ENCODE assay signal across 29 mouse cellular contexts in the genomic region with DNA sequence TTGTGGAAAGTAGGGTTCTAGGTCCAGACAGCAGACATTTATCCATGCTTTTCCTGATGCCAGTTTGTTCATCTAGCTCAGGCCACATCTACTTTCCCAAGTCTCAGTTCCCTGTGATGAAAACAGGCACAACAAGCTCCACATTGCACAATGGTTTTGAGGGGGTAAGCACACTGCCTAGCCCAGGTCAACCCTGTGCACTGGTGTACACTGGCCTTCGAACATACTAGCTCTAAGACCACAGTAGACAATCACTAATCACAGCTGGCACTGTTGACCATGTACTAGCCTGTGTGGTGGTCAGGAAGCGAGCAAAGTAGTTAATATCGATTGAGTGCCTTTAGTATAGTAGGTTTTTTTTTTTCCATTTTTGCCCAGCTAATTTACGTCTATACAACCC. TPM values are rescaled to one million over a fixed set of nuclear protein-coding genes. Genes with fewer than 3 reads are reported as not detected.
"Had no signal": no experiment of that assay in that cellular context is flagged by ENCODE, and none has a peak within 500 bp of the region (broad histone marks: within the 10 kb centered on the region; RNA-seq: fewer than 3 reads in every experiment).

No protein-coding gene starts in this region.

- H3K9ac ChIP-seq: heart, embryonic 12.5 days; hindbrain, embryonic 13.5 days; intestine, embryonic 15.5 days; limb, embryonic 12.5 days; liver, embryonic 14.5 days had no signal

- H3K27me3 ChIP-seq: hindbrain, embryonic 13.5 days; intestine, embryonic 15.5 days; limb, embryonic 12.5 days had no signal

- H3K27ac ChIP-seq: heart, embryonic 10.5 days; hindbrain, embryonic 13.5 days; intestine, embryonic 15.5 days; limb, embryonic 10.5 days; limb, embryonic 12.5 days; liver, embryonic 14.5 days had no signal

- H3K4me2 ChIP-seq: heart, embryonic 12.5 days; hindbrain, embryonic 13.5 days; intestine, embryonic 15.5 days; limb, embryonic 12.5 days; liver, embryonic 11.5 days had no signal

- H3K36me3 ChIP-seq: heart, embryonic 10.5 days; heart, embryonic 12.5 days; hindbrain, embryonic 13.5 days; intestine, embryonic 15.5 days; limb, embryonic 10.5 days; limb, embryonic 12.5 days had no signal

- H3K9me3 ChIP-seq: heart, embryonic 10.5 days; heart, embryonic 12.5 days; intestine, embryonic 15.5 days; limb, embryonic 10.5 days had no signal

- ATAC-seq: inflammation-experienced regulatory T-cells, adult 6 months; intestine, embryonic 15.5 days; intestine, postnatal 0 days had no signal

- H3K4me1 ChIP-seq: heart, embryonic 10.5 days; heart, embryonic 12.5 days; intestine, embryonic 15.5 days; limb, embryonic 10.5 days had no signal

- DNase-seq: gastrocnemius, adult 2 months; gastrocnemius, postnatal 10 days; gastrocnemius, postnatal 25 days; heart, adult 18-20 months; heart, postnatal 10 days; heart, postnatal 4 days; kidney, adult 18-20 months; kidney, adult 8-10 months; kidney, postnatal 10 days; kidney, postnatal 25 days; kidney, postnatal 4 days; liver had no signal

- H3K4me3 ChIP-seq: gastrocnemius, adult 2 months; heart, embryonic 10.5 days; heart, embryonic 12.5 days; hindbrain, embryonic 13.5 days; intestine, embryonic 15.5 days; layer of hippocampus, adult 2 months; left cerebral cortex, adult 2 months; limb, embryonic 10.5 days; limb, embryonic 12.5 days had no signal

RNA-seq across cellular contexts. Expression of a gene that starts 34.4 kb away (rescaled TPM):
- total RNA-seq: gastrocnemius, adult 2 months; gastrocnemius, postnatal 10 days; gastrocnemius, postnatal 25 days; granulocyte monocyte progenitor cell, adult 5-6 weeks; heart, postnatal 10 days; layer of hippocampus, adult 2 months; layer of hippocampus, postnatal 25 days; left cerebral cortex, adult 2 months; left cerebral cortex, postnatal 36 days had no signal
- polyA plus RNA-seq: heart, embryonic 10.5 days; heart, embryonic 12.5 days; heart, embryonic 14.5 days; hindbrain, embryonic 11.5 days; hindbrain, embryonic 13.5 days; inflammation-experienced regulatory T-cells, adult 6 months; limb, embryonic 10.5 days; limb, embryonic 12.5 days had no signal
